9 mouse cellular contexts compared by ENCODE assay signal in the genomic region with DNA sequence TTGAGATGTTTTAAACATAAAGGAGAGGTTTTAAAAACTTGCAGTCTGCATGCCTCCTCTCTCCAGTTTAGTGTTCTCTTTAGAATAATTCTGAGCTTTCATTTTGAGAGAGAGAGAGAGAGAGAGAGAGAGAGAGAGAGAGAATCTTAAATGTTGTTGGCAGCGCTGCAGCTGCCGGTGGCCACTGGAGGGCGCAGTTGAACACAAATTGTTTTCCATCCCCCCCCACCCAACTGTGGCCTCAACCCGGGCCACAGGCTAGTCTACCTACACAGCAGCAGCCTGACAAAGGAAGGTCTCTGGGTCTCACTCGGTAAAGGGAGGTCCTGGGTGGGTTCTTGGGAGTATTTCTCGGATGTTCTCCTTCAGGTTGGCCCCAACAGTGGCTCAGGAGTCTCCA. TPM values are rescaled to one million over a fixed set of nuclear protein-coding genes. Genes with fewer than 3 reads are reported as not detected.
DNase-seq lines count a peak whose midpoint lies in the region; ATAC-seq and TF ChIP-seq lines count a peak whose summit lies in the region.
"Had no signal": no experiment of that assay in that cellular context is flagged by ENCODE, and none has a peak within 500 bp of the region (broad histone marks: within the 10 kb centered on the region; RNA-seq: fewer than 3 reads in every experiment).

No protein-coding gene starts in this region.

- no peak for TF ChIP-seq POLR2A in cerebellum, adult 2 months (IDR thresholded peaks at IDR 0.05; ENCODE audit: borderline replicate concordance, insufficient read depth, low read length)
- no peak for TF ChIP-seq POLR2A in olfactory bulb, adult 2 months (IDR thresholded peaks at IDR 0.05; ENCODE audit: insufficient read depth, low read depth, low read length)

- no peaks in the 10 kb centered on the region for H3K36me3 ChIP-seq in intestine, embryonic 14.5 days (ENCODE audit: control insufficient read depth, insufficient read depth, low read length)
- H3K36me3 ChIP-seq in intestine, embryonic 15.5 days: no peaks in the 10 kb centered on the region
- H3K36me3 ChIP-seq in G1E (replicated peaks): no peaks in the 10 kb centered on the region

- H3K9me3 ChIP-seq in intestine, embryonic 14.5 days (ENCODE audit: control insufficient read depth, low read length): no peaks in the 10 kb centered on the region
- H3K9me3 ChIP-seq in intestine, embryonic 15.5 days: no peaks in the 10 kb centered on the region
- H3K9me3 ChIP-seq in G1E (replicated peaks): no peaks in the 10 kb centered on the region

- DNase-seq in intestine, embryonic 14.5 days (ENCODE audit: low spot score): peak; percentile 79
- no peak for DNase-seq in G1E (ENCODE audit: low spot score)
- peak; percentile 49 to 56 for DNase-seq in cerebellum, adult 2 months
- DNase-seq in frontal cortex, postnatal 14 days (ENCODE audit: low spot score in 2 of 2): peak; percentile 18 to 55
- DNase-seq in left cerebral cortex, postnatal 10 days (ENCODE audit: extremely low spot score in 1 of 2, low spot score in 2 of 2): peak; percentile 53 to 81
- no peak for DNase-seq in T-cell, adult 2 months (ENCODE audit: low spot score)

- no peak overlapping the region for H3K4me2 ChIP-seq in intestine, embryonic 14.5 days (ENCODE audit: low read length)
- no peak overlapping the region for H3K4me2 ChIP-seq in intestine, embryonic 15.5 days (replicated peaks)

- intact Hi-C loops in left cerebral cortex, postnatal 10 days (cut with DNase I): loop anchor here (5.0 to 10.0 kb wide), 2 partner anchors 167 to 644 kb away; a partner anchor contains a TSS

- no peak overlapping the region for H3K9ac ChIP-seq in intestine, embryonic 14.5 days (ENCODE audit: low read length)
- no peak overlapping the region for H3K9ac ChIP-seq in intestine, embryonic 15.5 days

- no peak overlapping the region for H3K27ac ChIP-seq in intestine, embryonic 14.5 days (ENCODE audit: low read depth)
- H3K27ac ChIP-seq in intestine, embryonic 15.5 days: no peak overlapping the region
- H3K27ac ChIP-seq in cerebellum, adult 2 months (ENCODE audit: insufficient read depth, low read length): no peak overlapping the region
- no peak overlapping the region for H3K27ac ChIP-seq in olfactory bulb, adult 2 months (ENCODE audit: insufficient read depth, low read depth, low read length)

- no peaks in the 10 kb centered on the region for H3K4me1 ChIP-seq in intestine, embryonic 14.5 days (replicated peaks; ENCODE audit: control insufficient read depth, insufficient read depth, low read length)
- H3K4me1 ChIP-seq in intestine, embryonic 15.5 days (replicated peaks): no peaks in the 10 kb centered on the region
- no peaks in the 10 kb centered on the region for H3K4me1 ChIP-seq in G1E (ENCODE audit: insufficient read depth, low read depth, low read length)
- H3K4me1 ChIP-seq in cerebellum, adult 2 months (ENCODE audit: control insufficient read depth, insufficient read depth, low read length): peaks cover 3% of the 10 kb centered on the region; the same call in 1 of the 2 replicates
- H3K4me1 ChIP-seq in olfactory bulb, adult 2 months (ENCODE audit: control insufficient read depth, insufficient read depth, low read length): no peaks in the 10 kb centered on the region

- ATAC-seq in intestine, embryonic 14.5 days (replicated peaks; ENCODE audit: low FRiP score, low TSS enrichment, low read depth): no peak
- no peak for ATAC-seq in intestine, embryonic 15.5 days
- ATAC-seq in G1E (ENCODE audit: extremely low read depth, insufficient number of reproducible peaks, low FRiP score, poor library complexity, severe bottlenecking): no peak

- no peak overlapping the region for H3K4me3 ChIP-seq in intestine, embryonic 14.5 days (ENCODE audit: low read depth, low read length)
- no peak overlapping the region for H3K4me3 ChIP-seq in intestine, embryonic 15.5 days (replicated peaks)
- no peak overlapping the region for H3K4me3 ChIP-seq in G1E (ENCODE audit: low read depth, low read length)
- H3K4me3 ChIP-seq in cerebellum, adult 2 months (replicated peaks; ENCODE audit: insufficient read depth, low read depth, low read length): no peak overlapping the region
- no peak overlapping the region for H3K4me3 ChIP-seq in olfactory bulb, adult 2 months (ENCODE audit: insufficient read depth, low read depth, low read length)
- H3K4me3 ChIP-seq: erythroblast, embryonic 14.5 days had no signal

- peak; percentile 32; the same call in 1 of the 2 replicates for TF ChIP-seq CTCF in G1E (IDR thresholded peaks at IDR 0.05; ENCODE audit: low read depth, low read length)
- TF ChIP-seq CTCF in cerebellum, adult 2 months (IDR thresholded peaks at IDR 0.05; ENCODE audit: borderline replicate concordance, insufficient read depth, low read depth, low read length): peak; percentile 73
- TF ChIP-seq CTCF in olfactory bulb, adult 2 months (IDR thresholded peaks at IDR 0.05; ENCODE audit: insufficient read depth, low read depth, low read length): peak; percentile 68

- no peaks in the 10 kb centered on the region for H3K27me3 ChIP-seq in intestine, embryonic 14.5 days (replicated peaks; ENCODE audit: control insufficient read depth, insufficient read depth, low read length)
- no peaks in the 10 kb centered on the region for H3K27me3 ChIP-seq in intestine, embryonic 15.5 days (replicated peaks)
- no peaks in the 10 kb centered on the region for H3K27me3 ChIP-seq in G1E (ENCODE audit: insufficient read depth, low read length)
- H3K27me3 ChIP-seq in cerebellum, adult 2 months (ENCODE audit: control insufficient read depth, insufficient read depth, low read length): no peaks in the 10 kb centered on the region

- 12% methylated on average over 6 of the region's 6 CpGs for WGBS in intestine, embryonic 14.5 days
- WGBS in intestine, embryonic 15.5 days: 13% methylated on average over 6 of the region's 6 CpGs
- 14% methylated on average over 6 of the region's 6 CpGs for WGBS in cerebellum, adult 2 months
- 12% methylated on average over 6 of the region's 6 CpGs for WGBS in olfactory bulb, adult 2 months

RNA-seq across cellular contexts. Expression of a gene that starts 29.7 kb away (rescaled TPM):
- polyA plus RNA-seq in intestine, embryonic 14.5 days (2014; fragmentation: Nextera tagmentation; extraction: Ambion mirVana): 0.61 TPM in 1 of 2 replicates, not detected in the other
- polyA plus RNA-seq in intestine, embryonic 15.5 days (2015; fragmentation: Nextera tagmentation; extraction: Ambion mirVana): 0.65 and 0.91 TPM in 2 replicates
- total RNA-seq in G1E (2014; fragmentation: Nextera tagmentation) (not detected in 2 replicates), G1E (2017) (0.06 and 0.33 TPM in 2 replicates)
- polyA plus RNA-seq in G1E (2012): not detected in 2 replicates
- polyA plus RNA-seq in cerebellum, adult 2 months (2012; rRNA removed): 0.05 and 0.25 TPM in 2 replicates
- total RNA-seq in left cerebral cortex, postnatal 10 days (2021): not detected
- not detected in 2 replicates for polyA plus RNA-seq in olfactory bulb, adult 2 months (2012; ENCODE audit: insufficient read depth, insufficient read length, low replicate concordance, missing spikeins)
- polyA plus RNA-seq: erythroblast, embryonic 14.5 days had no signal

Comparison
In these comparisons a context has a peak if more than half of its experiments do, and no peak if none do; other contexts are left out.
1. DNase-seq: peak in intestine, embryonic 14.5 days (single experiment), cerebellum, adult 2 months (2 of 2), frontal cortex, postnatal 14 days (2 of 2) and left cerebral cortex, postnatal 10 days (2 of 2); none in G1E (single experiment) and T-cell, adult 2 months (single experiment).
2. Peak in every context shown above with its lines, with median percentiles within 50 percentile points of each other: CTCF ChIP-seq.